Mouse (Mus musculus): Measurements from ENCODE around the gene Cep131.

GRCm38 (mm10) chr11:120109558-120110210 is 23.1 kb upstream of the Cep131 start:
- TF ChIP-seq POLR2A (IDR thresholded peaks at IDR 0.05; ENCODE audit: control insufficient read depth, extremely low read depth, insufficient read depth, low read length, poor library complexity) (no peak), CTCF (IDR thresholded peaks at IDR 0.05; ENCODE audit: borderline replicate concordance, control insufficient read depth, extremely low read depth, insufficient read depth, low read length, poor library complexity) (no peak)
